Mouse (Mus musculus): ENCODE data around the gene Igdcc3. TPM values are rescaled to one million over a fixed set of nuclear protein-coding genes. Genes with fewer than 3 reads are reported as not detected.
A peak's percentile ranks its signal among the peaks of the same experiment; 100 is the strongest.

Igdcc3 gene
- polyA plus RNA-seq, 2 experiments = 1.1 to 1.2 TPM

DNA sequence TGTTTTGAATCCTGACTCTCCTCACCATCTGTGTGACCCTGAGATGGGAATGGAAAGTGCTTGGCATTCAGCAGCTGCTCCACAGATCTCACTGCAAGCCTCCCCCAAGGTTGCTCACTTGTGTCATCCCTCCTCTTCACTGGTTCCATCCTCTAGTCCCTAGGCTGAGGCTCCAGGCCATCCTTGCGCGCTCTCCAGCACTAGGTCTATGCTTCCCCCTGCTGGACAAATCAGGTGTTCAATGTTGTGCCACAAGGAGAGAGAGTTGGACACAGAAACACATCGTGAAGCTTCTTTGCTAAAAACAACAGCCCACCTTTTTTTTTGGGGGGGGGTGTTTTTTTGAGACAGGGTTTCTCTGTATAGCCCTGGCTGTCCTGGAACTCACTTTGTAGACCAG lies 20.1 kb upstream of the Igdcc3 start:
- Histone ChIP-seq H3K4me2 (replicated peaks; ENCODE audit: low read depth, low read length, severe bottlenecking) (no peak overlapping the region), H3K4me1 (ENCODE audit: control insufficient read depth, insufficient read depth, low read length) (peaks cover 4% of the 10 kb centered on the region; the same call in 1 of the 2 replicates), H3K9ac (ENCODE audit: low read depth, low read length, severe bottlenecking) (no peak overlapping the region), H3K9me3 (ENCODE audit: control insufficient read depth, low read length) (no peaks in the 10 kb centered on the region), H3K27me3 (ENCODE audit: control insufficient read depth, insufficient read depth, low read length) (no peaks in the 10 kb centered on the region), H3K4me3 (replicated peaks; ENCODE audit: low read length) (no peak overlapping the region), H3K27ac (replicated peaks; ENCODE audit: low read depth, low read length) (no peak overlapping the region), H3K36me3 (ENCODE audit: control insufficient read depth, insufficient read depth, low read length) (peaks cover 61% of the 10 kb centered on the region)
- 7% methylated on average over 3 of the region's 3 CpGs for WGBS
- ATAC-seq (ENCODE audit: low FRiP score, low read depth) (peak; percentile 54; the same call in 1 of the 2 replicates), DNase-seq (ENCODE audit: low spot score) (peak; percentile 69)
- no peak for TF ChIP-seq POLR2A (IDR thresholded peaks at IDR 0.05; ENCODE audit: borderline replicate concordance, extremely low read depth, insufficient read depth, insufficient read length)

DNA sequence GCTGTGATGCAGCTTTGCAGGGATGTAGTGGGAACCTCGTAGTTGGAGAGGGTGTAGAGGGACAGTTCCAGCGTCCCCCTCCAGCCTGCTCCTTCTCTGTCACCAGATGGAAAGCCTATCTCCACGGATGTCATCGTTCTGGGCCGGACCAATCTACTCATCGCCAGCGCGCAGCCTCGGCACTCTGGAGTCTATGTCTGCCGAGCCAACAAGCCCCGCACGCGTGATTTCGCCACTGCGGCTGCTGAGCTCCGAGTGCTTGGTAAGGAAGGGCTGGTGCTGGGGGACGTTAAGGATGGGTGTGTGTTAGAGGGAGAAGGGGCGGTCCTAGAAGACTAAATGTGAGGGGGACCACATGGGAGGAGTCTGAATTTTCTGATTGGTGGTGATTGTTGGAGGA lies 18.4 kb upstream of the Igdcc3 start:
- Histone ChIP-seq H3K27ac (replicated peaks; ENCODE audit: low read depth, low read length) (no peak overlapping the region), H3K4me3 (replicated peaks; ENCODE audit: low read length) (no peak overlapping the region), H3K9ac (ENCODE audit: low read depth, low read length, severe bottlenecking) (no peak overlapping the region), H3K4me2 (replicated peaks; ENCODE audit: low read depth, low read length, severe bottlenecking) (0 out of 2 replicates have a peak overlapping the region, but pooled peaks have one; percentile 17), H3K27me3 (ENCODE audit: control insufficient read depth, insufficient read depth, low read length) (no peaks in the 10 kb centered on the region), H3K9me3 (ENCODE audit: control insufficient read depth, low read length) (no peaks in the 10 kb centered on the region), H3K36me3 (ENCODE audit: control insufficient read depth, insufficient read depth, low read length) (peaks cover 58% of the 10 kb centered on the region), H3K4me1 (ENCODE audit: control insufficient read depth, insufficient read depth, low read length) (peaks cover 4% of the 10 kb centered on the region; the same call in 1 of the 2 replicates)
- no peak for TF ChIP-seq POLR2A (IDR thresholded peaks at IDR 0.05; ENCODE audit: borderline replicate concordance, extremely low read depth, insufficient read depth, insufficient read length)
- 19% methylated on average over 18 of the region's 18 CpGs for WGBS
- ATAC-seq (ENCODE audit: low FRiP score, low read depth) (no peak), DNase-seq (ENCODE audit: low spot score) (no peak)

DNA sequence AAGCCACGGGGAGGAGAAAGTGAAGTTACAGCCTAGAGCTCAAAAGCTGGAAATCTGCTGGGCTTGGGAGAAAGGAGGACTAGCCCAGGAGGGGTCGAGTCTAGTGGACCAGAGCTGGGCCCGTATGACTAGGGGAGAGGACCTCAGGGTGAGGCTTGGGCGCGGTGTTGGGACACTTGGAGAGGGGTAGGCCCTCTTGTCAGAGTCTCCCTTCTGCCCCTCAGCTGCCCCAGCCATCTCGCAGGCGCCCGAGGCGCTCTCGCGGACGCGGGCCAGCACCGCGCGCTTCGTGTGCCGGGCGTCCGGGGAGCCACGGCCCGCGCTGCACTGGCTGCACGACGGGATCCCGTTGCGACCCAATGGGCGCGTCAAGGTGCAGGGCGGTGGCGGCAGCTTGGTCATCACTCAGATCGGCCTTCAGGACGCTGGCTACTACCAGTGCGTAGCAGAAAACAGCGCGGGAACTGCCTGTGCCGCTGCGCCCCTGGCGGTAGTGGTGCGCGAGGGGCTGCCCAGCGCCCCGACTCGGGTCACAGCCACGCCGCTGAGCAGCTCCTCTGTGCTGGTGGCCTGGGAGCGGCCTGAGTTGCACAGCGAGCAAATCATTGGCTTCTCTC lies 17.3 kb upstream of the Igdcc3 start:
- H3K27me3 ChIP-seq (ENCODE audit: control insufficient read depth, insufficient read depth, low read length) = no peaks in the 10 kb centered on the region
- no peak for TF ChIP-seq POLR2A (IDR thresholded peaks at IDR 0.05; ENCODE audit: borderline replicate concordance, extremely low read depth, insufficient read depth, insufficient read length)
- H3K4me2 ChIP-seq (replicated peaks; ENCODE audit: low read depth, low read length, severe bottlenecking) = peak overlapping the region; percentile 86
- 3% methylated on average over 48 of the region's 48 CpGs for WGBS
- no peaks in the 10 kb centered on the region for H3K9me3 ChIP-seq (ENCODE audit: control insufficient read depth, low read length)
- peak overlapping the region; percentile 58 for H3K9ac ChIP-seq (ENCODE audit: low read depth, low read length, severe bottlenecking)
- peak overlapping the region; percentile 39 for H3K4me3 ChIP-seq (replicated peaks; ENCODE audit: low read length)
- H3K36me3 ChIP-seq (ENCODE audit: control insufficient read depth, insufficient read depth, low read length) = peaks cover 48% of the 10 kb centered on the region
- peak; percentile 63 for DNase-seq (ENCODE audit: low spot score)
- peak; percentile 64; the same call in 1 of the 2 replicates for ATAC-seq (ENCODE audit: low FRiP score, low read depth)
- no peak overlapping the region for H3K27ac ChIP-seq (replicated peaks; ENCODE audit: low read depth, low read length)
- peaks cover 4% of the 10 kb centered on the region; the same call in 1 of the 2 replicates for H3K4me1 ChIP-seq (ENCODE audit: control insufficient read depth, insufficient read depth, low read length)

DNA sequence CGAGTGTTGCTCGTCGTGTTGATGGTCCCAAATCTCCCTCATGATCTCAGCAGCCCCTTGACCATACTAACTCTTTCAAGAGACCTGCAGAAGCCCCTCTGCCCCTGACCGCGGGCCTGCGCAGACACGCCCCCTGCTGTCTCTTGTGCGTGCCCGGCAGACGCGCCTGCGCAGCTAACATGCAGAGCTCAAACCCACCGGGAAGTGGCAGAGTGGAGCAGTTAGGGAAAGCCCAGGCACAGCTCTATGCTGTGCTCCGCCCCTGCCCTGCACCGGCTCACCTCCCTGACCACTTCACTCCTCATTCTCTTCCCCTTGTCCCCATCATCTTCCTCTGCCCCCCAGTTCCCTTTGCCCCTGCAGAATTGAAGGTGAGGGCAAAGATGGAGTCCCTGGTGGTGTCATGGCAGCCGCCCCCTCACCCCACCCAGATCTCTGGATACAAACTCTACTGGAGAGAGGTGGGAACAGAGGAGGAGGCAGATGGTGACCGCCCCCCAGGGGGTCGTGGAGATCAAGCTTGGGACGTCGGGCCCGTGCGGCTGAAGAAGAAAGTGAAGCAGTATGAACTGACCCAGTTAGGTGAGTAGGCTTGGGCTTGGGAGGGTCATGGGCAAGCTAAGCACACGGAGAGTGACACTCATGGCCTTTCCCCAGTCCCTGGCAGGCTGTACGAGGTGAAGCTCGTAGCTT lies 12.7 kb upstream of the Igdcc3 start:
- peak overlapping the region; percentile 4; the same call in 1 of the 2 replicates for H3K4me2 ChIP-seq (replicated peaks; ENCODE audit: low read depth, low read length, severe bottlenecking)
- H3K9me3 ChIP-seq (ENCODE audit: control insufficient read depth, low read length) = no peaks in the 10 kb centered on the region
- peaks cover 53% of the 10 kb centered on the region for H3K36me3 ChIP-seq (ENCODE audit: control insufficient read depth, insufficient read depth, low read length)
- H3K27ac ChIP-seq (replicated peaks; ENCODE audit: low read depth, low read length) = no peak overlapping the region
- ATAC-seq (ENCODE audit: low FRiP score, low read depth) (0 out of 2 replicates have a peak, but pooled peaks have one; percentile 20), DNase-seq (ENCODE audit: low spot score) (no peak)
- H3K27me3 ChIP-seq (ENCODE audit: control insufficient read depth, insufficient read depth, low read length) = no peaks in the 10 kb centered on the region
- H3K4me1 ChIP-seq (ENCODE audit: control insufficient read depth, insufficient read depth, low read length) = peaks cover 4% of the 10 kb centered on the region; the same call in 1 of the 2 replicates
- no peak overlapping the region for H3K4me3 ChIP-seq (replicated peaks; ENCODE audit: low read length)
- WGBS = 12% methylated on average over 25 of the region's 25 CpGs
- H3K9ac ChIP-seq (ENCODE audit: low read depth, low read length, severe bottlenecking) = no peak overlapping the region
- TF ChIP-seq POLR2A (IDR thresholded peaks at IDR 0.05; ENCODE audit: borderline replicate concordance, extremely low read depth, insufficient read depth, insufficient read length) = no peak

DNA sequence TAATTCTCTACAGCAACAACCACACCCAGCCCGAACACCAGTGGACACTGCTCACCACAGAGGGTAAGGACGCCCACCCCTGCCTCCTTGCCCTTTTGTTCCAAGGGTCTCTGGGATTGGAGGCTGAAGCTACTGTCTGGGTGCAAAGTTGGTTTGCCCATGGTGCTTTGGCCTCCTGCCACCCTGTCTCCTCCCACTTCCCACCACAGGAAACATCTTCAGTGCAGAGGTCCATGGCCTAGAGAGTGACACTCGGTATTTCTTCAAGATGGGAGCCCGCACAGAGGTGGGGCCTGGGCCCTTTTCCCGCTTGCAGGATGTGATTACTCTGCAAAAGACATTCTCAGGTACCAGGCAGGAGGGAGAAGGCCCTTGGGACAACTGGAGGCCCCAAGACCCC lies 9.3 kb upstream of the Igdcc3 start:
- no peaks in the 10 kb centered on the region for H3K4me1 ChIP-seq (ENCODE audit: control insufficient read depth, insufficient read depth, low read length)
- no peak for TF ChIP-seq POLR2A (IDR thresholded peaks at IDR 0.05; ENCODE audit: borderline replicate concordance, extremely low read depth, insufficient read depth, insufficient read length)
- H3K36me3 ChIP-seq (ENCODE audit: control insufficient read depth, insufficient read depth, low read length) = peaks cover 43% of the 10 kb centered on the region
- H3K27me3 ChIP-seq (ENCODE audit: control insufficient read depth, insufficient read depth, low read length) = no peaks in the 10 kb centered on the region
- H3K9ac ChIP-seq (ENCODE audit: low read depth, low read length, severe bottlenecking) = no peak overlapping the region
- no peak overlapping the region for H3K4me2 ChIP-seq (replicated peaks; ENCODE audit: low read depth, low read length, severe bottlenecking)
- no peak overlapping the region for H3K27ac ChIP-seq (replicated peaks; ENCODE audit: low read depth, low read length)
- ATAC-seq (ENCODE audit: low FRiP score, low read depth) (no peak), DNase-seq (ENCODE audit: low spot score) (no peak)
- WGBS = 80% methylated on average over 5 of the region's 5 CpGs
- no peaks in the 10 kb centered on the region for H3K9me3 ChIP-seq (ENCODE audit: control insufficient read depth, low read length)
- no peak overlapping the region for H3K4me3 ChIP-seq (replicated peaks; ENCODE audit: low read length)
